Mouse (Mus musculus): ENCODE results near the gene 3110082I17Rik.

DNA sequence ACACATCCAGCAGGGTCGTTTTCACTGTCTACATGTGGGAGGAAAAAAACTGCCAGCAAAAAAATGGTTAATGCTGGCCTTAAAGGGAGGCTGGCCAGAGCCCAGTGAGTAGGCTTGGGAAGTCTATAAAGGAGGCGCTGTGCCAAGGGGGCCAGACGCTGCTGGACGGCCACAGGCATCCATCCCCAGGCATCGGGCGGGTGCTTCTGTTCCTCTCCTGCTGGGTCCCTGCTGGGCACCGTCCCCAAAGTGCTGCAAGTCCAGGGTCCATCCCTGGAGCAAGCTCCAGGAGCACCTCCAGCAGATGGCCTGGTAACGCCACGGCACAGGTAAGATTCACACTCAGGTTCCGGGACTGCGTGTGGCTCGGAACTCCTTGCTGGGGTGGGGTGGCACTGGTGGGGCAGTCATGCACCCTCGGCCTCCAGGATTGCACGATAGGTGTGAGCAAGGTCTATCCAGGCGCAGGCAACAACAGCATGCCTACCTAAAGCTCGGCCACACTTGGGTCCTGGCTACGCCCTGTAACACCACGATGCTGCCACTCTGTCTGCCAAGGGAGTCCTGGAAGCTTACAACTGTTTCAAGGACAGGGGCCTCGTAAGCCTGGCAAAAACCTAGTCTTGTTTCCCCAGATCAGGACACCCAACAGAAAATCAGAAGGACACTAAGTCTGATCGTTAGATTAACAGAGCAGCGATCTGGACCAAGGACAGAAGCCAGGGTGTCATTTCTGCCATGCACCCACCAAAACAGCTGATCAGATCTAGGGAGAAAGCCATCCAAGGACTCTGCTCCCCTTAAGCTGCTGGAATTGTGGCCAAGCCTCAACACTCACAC lies 37.1 kb downstream of the 3110082I17Rik start, which contains the start of gene Gper1:
- TF ChIP-seq NELFE (IDR thresholded peaks at IDR 0.05; ENCODE audit: low read depth, low read length) (no peak), TCF12 (IDR thresholded peaks at IDR 0.05; ENCODE audit: low read depth, low read length) (no peak), EP300 (IDR thresholded peaks at IDR 0.05; ENCODE audit: low read length) (no peak), ELF1 (IDR thresholded peaks at IDR 0.05; ENCODE audit: low read depth, low read length) (no peak), KAT2A (IDR thresholded peaks at IDR 0.05; ENCODE audit: insufficient replicate concordance, low read length) (no peak), POLR2AphosphoS2 (IDR thresholded peaks at IDR 0.05; ENCODE audit: low read depth, low read length) (no peak), CTCF (conservative IDR thresholded peaks at IDR 0.05 in 1 of 2, IDR thresholded peaks at IDR 0.05 in 1 of 2; ENCODE audit: low read depth in 2 of 2, low read length in 2 of 2) (no peak), TBP (conservative IDR thresholded peaks at IDR 0.05; ENCODE audit: low read depth, low read length) (no peak), POLR2A (IDR thresholded peaks at IDR 0.05; ENCODE audit: low read depth, low read length) (no peak), CHD2 (IDR thresholded peaks at IDR 0.05; ENCODE audit: low read length) (no peak), USF1 (IDR thresholded peaks at IDR 0.05; ENCODE audit: low read depth, low read length) (no peak), BHLHE40 (IDR thresholded peaks at IDR 0.05; ENCODE audit: low read depth, low read length) (no peak), JUN (IDR thresholded peaks at IDR 0.05; ENCODE audit: insufficient read depth, low read depth, low read length) (no peak)

Data from CH12.LX (cell line).